ENCODE assay signal across 8 mouse cellular contexts in genomic region chr19:38025254-38026041, GRCm38 (mm10). TPM values are rescaled to one million over a fixed set of nuclear protein-coding genes. Genes with fewer than 3 reads are reported as not detected.
DNase-seq lines count a peak whose midpoint lies in the region; ATAC-seq and TF ChIP-seq lines count a peak whose summit lies in the region.

No protein-coding gene starts in this region.

- DNase-seq in 3T3-L1 (ENCODE audit: low read depth, low spot score) (peak; percentile 100), Patski (ENCODE audit: low read depth, low spot score) (peak; percentile 99)
- DNase-seq in liver, postnatal 0 days: peak; percentile 38
- no peak for DNase-seq in left cerebral cortex, postnatal 4 days
- DNase-seq in forebrain, postnatal 0 days: no peak

- TF ChIP-seq CTCF in Patski (IDR thresholded peaks at IDR 0.05): no peak
- no peak for TF ChIP-seq CTCF in liver, postnatal 0 days (IDR thresholded peaks at IDR 0.05; ENCODE audit: low read depth)
- no peak for TF ChIP-seq CTCF in forebrain, postnatal 0 days (IDR thresholded peaks at IDR 0.05; ENCODE audit: low read depth)

- peak; percentile 81 for ATAC-seq in Patski
- ATAC-seq in heart, embryonic 16.5 days (replicated peaks; ENCODE audit: extremely low read depth, insufficient read depth, low FRiP score): no peak; the same call in 1 of the 2 replicates
- peak; percentile 53 for ATAC-seq in liver, postnatal 0 days
- no peak for ATAC-seq in activated CD4-positive, CD25-positive, alpha-beta regulatory T cell, adult 4 months
- ATAC-seq in midbrain, embryonic 16.5 days: no peak
- ATAC-seq in forebrain, postnatal 0 days: no peak

- no peaks in the 10 kb centered on the region for H3K9me3 ChIP-seq in heart, embryonic 16.5 days (replicated peaks; ENCODE audit: control insufficient read depth, low read length)
- no peaks in the 10 kb centered on the region for H3K9me3 ChIP-seq in liver, postnatal 0 days (ENCODE audit: low read length)
- no peaks in the 10 kb centered on the region for H3K9me3 ChIP-seq in midbrain, embryonic 16.5 days (replicated peaks; ENCODE audit: control insufficient read depth, low read length, poor library complexity, severe bottlenecking)
- H3K9me3 ChIP-seq in forebrain, postnatal 0 days (ENCODE audit: low read length): no peaks in the 10 kb centered on the region

- peak overlapping the region; percentile 42 for H3K27ac ChIP-seq in heart, embryonic 16.5 days (ENCODE audit: low read length)
- H3K27ac ChIP-seq in liver, postnatal 0 days (ENCODE audit: low read depth): peak overlapping the region; percentile 66
- H3K27ac ChIP-seq in midbrain, embryonic 16.5 days (ENCODE audit: low read length): no peak overlapping the region
- H3K27ac ChIP-seq in forebrain, postnatal 0 days (ENCODE audit: low read depth, low read length): no peak overlapping the region

- CTCF ChIA-PET in Patski (lab: Charles Lee): interaction anchor here (0.8 to 2.8 kb wide), 10 partner anchors 9 to 340 kb away, joined by 3 to 8 read pairs (median 4); no protein-coding TSS in a partner anchor

- 30% methylated on average over 8 of the region's 9 CpGs for WGBS in heart, embryonic 16.5 days
- WGBS in liver, postnatal 0 days (ENCODE audit: insufficient replicate concordance): 44% methylated on average over 8 of the region's 9 CpGs
- WGBS in midbrain, embryonic 16.5 days: 40% methylated on average over 8 of the region's 9 CpGs
- WGBS in forebrain, postnatal 0 days: 56% methylated on average over 6 of the region's 9 CpGs

- H3K4me3 ChIP-seq in heart, embryonic 16.5 days (ENCODE audit: low read length): no peak overlapping the region
- no peak overlapping the region for H3K4me3 ChIP-seq in liver, postnatal 0 days (ENCODE audit: low read depth, low read length)
- no peak overlapping the region for H3K4me3 ChIP-seq in midbrain, embryonic 16.5 days (ENCODE audit: low read depth, low read length)
- no peak overlapping the region for H3K4me3 ChIP-seq in forebrain, postnatal 0 days (ENCODE audit: low read depth, low read length)

- intact Hi-C loops in left cerebral cortex, postnatal 4 days (cut with DNase I): no loop called here

- no peak for TF ChIP-seq EP300 in liver, postnatal 0 days (IDR thresholded peaks at IDR 0.05; ENCODE audit: low read depth)

- POLR2A ChIA-PET in Patski (lab: Charles Lee): interaction anchor here (0.6 to 3.5 kb wide), 7 partner anchors 10 to 63 kb away, joined by 3 to 12 read pairs (median 5); partner anchors contain the start of gene Myof

- H3K9ac ChIP-seq in heart, embryonic 16.5 days (ENCODE audit: low read length): no peak overlapping the region
- H3K9ac ChIP-seq in liver, postnatal 0 days (replicated peaks): no peak overlapping the region
- no peak overlapping the region for H3K9ac ChIP-seq in midbrain, embryonic 16.5 days (ENCODE audit: low read depth, low read length)
- H3K9ac ChIP-seq in forebrain, postnatal 0 days: no peak overlapping the region

- H3K4me1 ChIP-seq in heart, embryonic 16.5 days (ENCODE audit: control insufficient read depth, insufficient read depth, low read length): peaks cover 33% of the 10 kb centered on the region
- H3K4me1 ChIP-seq in liver, postnatal 0 days (ENCODE audit: insufficient read depth): peaks cover 44% of the 10 kb centered on the region
- 0 out of 2 replicates have a peak, but pooled peaks cover under 1% of the 10 kb centered on the region for H3K4me1 ChIP-seq in midbrain, embryonic 16.5 days (ENCODE audit: control insufficient read depth, insufficient read depth, low read length)
- H3K4me1 ChIP-seq in forebrain, postnatal 0 days (ENCODE audit: insufficient read depth): no peaks in the 10 kb centered on the region

- H3K27me3 ChIP-seq in Patski: no peaks in the 10 kb centered on the region
- no peaks in the 10 kb centered on the region for H3K27me3 ChIP-seq in heart, embryonic 16.5 days (ENCODE audit: control insufficient read depth, insufficient read depth, low read length)
- H3K27me3 ChIP-seq in liver, postnatal 0 days (ENCODE audit: insufficient read depth, low read length): no peaks in the 10 kb centered on the region
- no peaks in the 10 kb centered on the region for H3K27me3 ChIP-seq in midbrain, embryonic 16.5 days (ENCODE audit: control insufficient read depth, insufficient read depth, low read depth, low read length)
- no peaks in the 10 kb centered on the region for H3K27me3 ChIP-seq in forebrain, postnatal 0 days (ENCODE audit: insufficient read depth, low read length)

- no peaks in the 10 kb centered on the region for H3K36me3 ChIP-seq in heart, embryonic 16.5 days (ENCODE audit: control insufficient read depth, insufficient read depth)
- no peaks in the 10 kb centered on the region for H3K36me3 ChIP-seq in liver, postnatal 0 days (replicated peaks; ENCODE audit: insufficient read depth, low read length)
- H3K36me3 ChIP-seq in midbrain, embryonic 16.5 days (ENCODE audit: control insufficient read depth, insufficient read depth, low read length): no peaks in the 10 kb centered on the region
- no peaks in the 10 kb centered on the region for H3K36me3 ChIP-seq in forebrain, postnatal 0 days (ENCODE audit: insufficient read depth)

- in situ Hi-C loops in Patski (cut with MboI; ENCODE audit: low pct_unique_long_range_greater_than_20kb): no loop called here

- 0 out of 2 replicates have a peak overlapping the region, but pooled peaks have one; percentile 6 for H3K4me2 ChIP-seq in heart, embryonic 16.5 days (ENCODE audit: low read depth, low read length)
- H3K4me2 ChIP-seq in liver, postnatal 0 days (ENCODE audit: low read depth, low read length): no peak overlapping the region
- no peak overlapping the region for H3K4me2 ChIP-seq in midbrain, embryonic 16.5 days (ENCODE audit: low read length)
- H3K4me2 ChIP-seq in forebrain, postnatal 0 days (ENCODE audit: low read depth): no peak overlapping the region

RNA-seq across cellular contexts. Expression of gene Myof, which starts 17.9 kb away (rescaled TPM):
- 467 TPM for polyA plus RNA-seq in Patski (2021)
- polyA plus RNA-seq in heart, embryonic 16.5 days (2015; fragmentation: Nextera tagmentation; extraction: Ambion mirVana): 5.5 and 6.7 TPM in 2 replicates
- polyA plus RNA-seq in liver, postnatal 0 days (2015; fragmentation: Nextera tagmentation; extraction: Ambion mirVana): 1.6 and 1.7 TPM in 2 replicates
- 1 to 10 TPM; 8.0 to 8.9 TPM for total RNA-seq in left cerebral cortex, postnatal 4 days (2021)
- under 1 TPM; 0.19 to 0.27 TPM for polyA plus RNA-seq in activated CD4-positive, CD25-positive, alpha-beta regulatory T cell, adult 4 months (2017; shearing (Covaris generic))
- polyA plus RNA-seq in midbrain, embryonic 16.5 days (2015; fragmentation: Nextera tagmentation; extraction: Ambion mirVana): 1.4 and 1.9 TPM in 2 replicates
- total RNA-seq in forebrain, postnatal 0 days (2014; rRNA removed): 4.8 and 5.1 TPM in 2 replicates
- polyA plus RNA-seq in forebrain, postnatal 0 days (2015; fragmentation: Nextera tagmentation; extraction: Ambion mirVana): 1.4 and 1.5 TPM in 2 replicates

RNA-seq across cellular contexts. Expression of gene Cep55, which starts 29.4 kb away (rescaled TPM):
- polyA plus RNA-seq in Patski (2021): 24.5 TPM
- polyA plus RNA-seq in heart, embryonic 16.5 days (2015; fragmentation: Nextera tagmentation; extraction: Ambion mirVana): 28.5 and 33.5 TPM in 2 replicates
- polyA plus RNA-seq in liver, postnatal 0 days (2015; fragmentation: Nextera tagmentation; extraction: Ambion mirVana): 3.0 and 3.3 TPM in 2 replicates
- 1 to 10 TPM; 1.8 to 3.3 TPM for total RNA-seq in left cerebral cortex, postnatal 4 days (2021)
- polyA plus RNA-seq in activated CD4-positive, CD25-positive, alpha-beta regulatory T cell, adult 4 months (2017; shearing (Covaris generic)): 10 to 100 TPM; 11.9 to 14.7 TPM
- 2.8 and 4.1 TPM in 2 replicates for polyA plus RNA-seq in midbrain, embryonic 16.5 days (2015; fragmentation: Nextera tagmentation; extraction: Ambion mirVana)
- 2.5 and 3.9 TPM in 2 replicates for total RNA-seq in forebrain, postnatal 0 days (2014; rRNA removed)
- polyA plus RNA-seq in forebrain, postnatal 0 days (2015; fragmentation: Nextera tagmentation; extraction: Ambion mirVana): 2.3 and 2.7 TPM in 2 replicates

Comparison
In these comparisons a context has a peak if more than half of its experiments do, and no peak if none do; other contexts are left out.
1. DNase-seq: peak in 3T3-L1 (single experiment), Patski (single experiment) and liver, postnatal 0 days (single experiment); none in left cerebral cortex, postnatal 4 days (single experiment) and forebrain, postnatal 0 days (single experiment).
2. ATAC-seq: peak in Patski (single experiment) and liver, postnatal 0 days (single experiment); none in heart, embryonic 16.5 days (single experiment), activated CD4-positive, CD25-positive, alpha-beta regulatory T cell, adult 4 months (single experiment), midbrain, embryonic 16.5 days (single experiment) and forebrain, postnatal 0 days (single experiment).
3. H3K27ac ChIP-seq: peak in heart, embryonic 16.5 days (single experiment) and liver, postnatal 0 days (single experiment); none in midbrain, embryonic 16.5 days (single experiment) and forebrain, postnatal 0 days (single experiment).
4. RNA of gene Myof, which starts 17.9 kb away (polyA plus RNA-seq): 467 TPM in Patski (single experiment); 5.5 to 6.7 TPM in heart, embryonic 16.5 days, 1.4 to 1.9 TPM in midbrain, embryonic 16.5 days, 1.6 to 1.7 TPM in liver, postnatal 0 days, 1.4 to 1.5 TPM in forebrain, postnatal 0 days and 0.19 to 0.27 TPM in activated CD4-positive, CD25-positive, alpha-beta regulatory T cell, adult 4 months; every median in the first group is over 10 times any median in the second.